Mouse (Mus musculus) 3134 (cell line): ENCODE measurements around the gene Tex13c3.
"Not testable (repeated sequence)": the region's sequence is repeated elsewhere in the genome, so short reads cannot be mapped to it uniquely, and the experiment has no call there.

Source experiments
- DNase-seq: peaks from one replicate; pipeline ENCODE4 v3.0.0-alpha.2; 2011; ENCODE audit warnings: low spot score; ENCODE audit not compliant: insufficient read length; ENCODE audit errors: extremely low read depth

The Tex13c3 gene

GRCm38 (mm10) chrX:19481219-19481618 lies at the start of gene Tex13c3:
Gene Tex13c3, minus strand, starts transcription at chrX:19481319.
- not testable (repeated sequence) for DNase-seq

GRCm38 (mm10) chrX:19489731-19490130 lies 8.6 kb upstream of the Tex13c3 start:
- no peak for DNase-seq
